Mouse (Mus musculus): ENCODE results near the gene Clasp1. TPM values are rescaled to one million over a fixed set of nuclear protein-coding genes. Genes with fewer than 3 reads are reported as not detected.

The Clasp1 gene
- total RNA-seq, 2 experiments from 2014 or later: 91.0 to 94.3 TPM

GRCm38 (mm10) chr1:118402966-118403365, 14.1 kb downstream of the Clasp1 start:
- DNase-seq (ENCODE audit: low spot score in 2 of 2): no peak

- DNase-seq (ENCODE audit: low spot score in 2 of 2): no peak
Observed at GRCm38 (mm10) chr1:118403440-118403839, 14.6 kb downstream of the Clasp1 start.

- no peak for DNase-seq (ENCODE audit: low spot score in 2 of 2)
Observed at GRCm38 (mm10) chr1:118407586-118408250, 18.9 kb downstream of the Clasp1 start.

GRCm38 (mm10) chr1:118409249-118409648, 20.4 kb downstream of the Clasp1 start:
- no peak for DNase-seq (ENCODE audit: low spot score in 2 of 2)

GRCm38 (mm10) chr1:118410824-118411223, 22.0 kb downstream of the Clasp1 start:
- no peak for DNase-seq (ENCODE audit: low spot score in 2 of 2)

- DNase-seq (ENCODE audit: low spot score in 2 of 2): no peak
Observed at GRCm38 (mm10) chr1:118413169-118413568, 24.3 kb downstream of the Clasp1 start.

- no peak for DNase-seq (ENCODE audit: low spot score in 2 of 2)
Observed at GRCm38 (mm10) chr1:118417047-118417730, 28.3 kb downstream of the Clasp1 start.

- DNase-seq (ENCODE audit: low spot score in 2 of 2): no peak
Observed at GRCm38 (mm10) chr1:118419399-118419798, 30.5 kb downstream of the Clasp1 start.

GRCm38 (mm10) chr1:118421149-118421548, 32.3 kb downstream of the Clasp1 start:
- DNase-seq (ENCODE audit: low spot score in 2 of 2): no peak

GRCm38 (mm10) chr1:118422812-118423211, 34.0 kb downstream of the Clasp1 start:
- DNase-seq (ENCODE audit: low spot score in 2 of 2): peak in 1 of 2 experiments; percentile 44

- DNase-seq (ENCODE audit: low spot score in 2 of 2): no peak
Observed at GRCm38 (mm10) chr1:118425982-118426381, 37.1 kb downstream of the Clasp1 start.

GRCm38 (mm10) chr1:118428354-118429084, 39.7 kb downstream of the Clasp1 start:
- no peak for DNase-seq (ENCODE audit: low spot score in 2 of 2)

GRCm38 (mm10) chr1:118431548-118431947, 42.7 kb downstream of the Clasp1 start:
- no peak for DNase-seq (ENCODE audit: low spot score in 2 of 2)

GRCm38 (mm10) chr1:118435001-118435473, 46.2 kb downstream of the Clasp1 start:
- DNase-seq (ENCODE audit: low spot score in 2 of 2): peak; percentile 45 to 70

- DNase-seq (ENCODE audit: low spot score in 2 of 2): no peak
Observed at GRCm38 (mm10) chr1:118437856-118438255, 49.0 kb downstream of the Clasp1 start.

- DNase-seq (ENCODE audit: low spot score in 2 of 2): no peak
Observed at GRCm38 (mm10) chr1:118438332-118438731, 49.5 kb downstream of the Clasp1 start.

GRCm38 (mm10) chr1:118440547-118440946, 51.7 kb downstream of the Clasp1 start:
- DNase-seq (ENCODE audit: low spot score in 2 of 2): no peak

- DNase-seq (ENCODE audit: low spot score in 2 of 2): no peak
Observed at GRCm38 (mm10) chr1:118444420-118444819, 55.6 kb downstream of the Clasp1 start.

GRCm38 (mm10) chr1:118444988-118445387, 56.1 kb downstream of the Clasp1 start:
- no peak for DNase-seq (ENCODE audit: low spot score in 2 of 2)

- DNase-seq (ENCODE audit: low spot score in 2 of 2): no peak
Observed at GRCm38 (mm10) chr1:118445441-118445840, 56.6 kb downstream of the Clasp1 start.

GRCm38 (mm10) chr1:118446006-118446405, 57.1 kb downstream of the Clasp1 start:
- no peak for DNase-seq (ENCODE audit: low spot score in 2 of 2)

- no peak for DNase-seq (ENCODE audit: low spot score in 2 of 2)
Observed at GRCm38 (mm10) chr1:118447131-118447530, 58.3 kb downstream of the Clasp1 start.

Data from layer of hippocampus, adult 18-20 months (tissue).